Mouse (Mus musculus): ENCODE results near the gene Tmem52.

DNA sequence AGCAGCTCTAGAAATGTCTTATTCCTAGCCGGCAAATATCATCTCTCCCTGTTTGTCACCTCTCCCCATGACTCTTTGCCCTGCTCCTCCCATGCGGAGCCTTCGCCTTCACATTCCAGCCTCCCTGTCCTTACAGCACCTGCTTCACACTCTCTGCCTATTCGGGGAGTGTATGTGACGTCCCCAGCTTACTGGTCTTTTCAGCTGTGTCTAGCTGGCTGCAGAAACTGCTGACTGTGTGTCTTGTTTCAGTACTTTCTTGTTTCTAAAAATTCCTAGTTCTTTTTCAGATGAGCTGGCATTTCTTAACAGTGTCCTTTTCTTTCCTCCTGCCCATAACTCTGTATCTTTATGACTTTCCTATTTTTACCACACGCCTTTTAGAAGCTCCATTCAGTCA, 36.6 kb upstream of the Tmem52 start:
- no peak for TF ChIP-seq MYB (IDR thresholded peaks at IDR 0.05; ENCODE audit: low read depth, low read length)
- TF ChIP-seq GATA1 (IDR thresholded peaks at IDR 0.05; ENCODE audit: low read depth, low read length) = no peak
- no peak for TF ChIP-seq EP300 (IDR thresholded peaks at IDR 0.05; ENCODE audit: low read depth in 1 of 2, low read length in 2 of 2)
- no peak for TF ChIP-seq CTCF (IDR thresholded peaks at IDR 0.05 in 2 of 3, conservative IDR thresholded peaks at IDR 0.05 in 1 of 3; ENCODE audit: control insufficient read depth in 1 of 3, insufficient read depth in 1 of 3, low read depth in 2 of 3, low read length in 3 of 3, poor library complexity in 1 of 3, severe bottlenecking in 1 of 3)
- TF ChIP-seq ELF1 (IDR thresholded peaks at IDR 0.05; ENCODE audit: low read depth, low read length) = no peak
- no peak for TF ChIP-seq RCOR1 (IDR thresholded peaks at IDR 0.05; ENCODE audit: low read depth, low read length)
- TF ChIP-seq MAX (IDR thresholded peaks at IDR 0.05; ENCODE audit: low read length) = no peak
- no peak for TF ChIP-seq CHD2 (IDR thresholded peaks at IDR 0.05; ENCODE audit: low read length)
- no peak for TF ChIP-seq POLR2A (IDR thresholded peaks at IDR 0.05; ENCODE audit: control insufficient read depth in 1 of 2, insufficient read depth in 1 of 2, low read depth in 1 of 2, low read length in 2 of 2, poor library complexity in 1 of 2)
- TF ChIP-seq MXI1 (IDR thresholded peaks at IDR 0.05; ENCODE audit: low read depth, low read length) = no peak
- no peak for TF ChIP-seq ZNF384 (IDR thresholded peaks at IDR 0.05; ENCODE audit: low read depth, low read length)
- no peak for TF ChIP-seq TCF12 (IDR thresholded peaks at IDR 0.05; ENCODE audit: low read depth, low read length)
- no peak for TF ChIP-seq KAT2A (conservative IDR thresholded peaks at IDR 0.05; ENCODE audit: low read depth, low read length)

All from MEL (cell line).